Mouse (Mus musculus) MEL (cell line): ENCODE data around the gene Mylk3. TPM values are rescaled to one million over a fixed set of nuclear protein-coding genes. Genes with fewer than 3 reads are reported as not detected.

Experiments used
- DNase-seq: peaks from one replicate; pipeline ENCODE4 v3.0.0; 2011; ENCODE audit warnings: low read depth, low spot score
- H3K27ac ChIP-seq: 2 replicates; pipeline ENCODE4 v1.5.1; 2012; ENCODE audit warnings: low read depth, mild to moderate bottlenecking, control low read depth, low read length, moderate library complexity; ENCODE audit not compliant: control insufficient read depth
- H3K27me3 ChIP-seq, 2 experiments: fragments of 150-350 bp in 1 of 2; sonication (generic) in 1 of 2; 2 replicates each; pipeline ENCODE4 v1.6.1; 2012; ENCODE audit warnings: low read length in 2 of 2, mild to moderate bottlenecking in 2 of 2, improper control_type of control experiment in 1 of 2, moderate library complexity in 1 of 2; ENCODE audit not compliant: insufficient read depth in 2 of 2, control insufficient read depth in 1 of 2
- H3K36me3 ChIP-seq, 2 experiments: 2 replicates each; pipeline ENCODE4 v1.6.1; 2012 to 2014; ENCODE audit warnings: low read length in 2 of 2, improper control_type of control experiment in 1 of 2, inconsistent platforms in 1 of 2, mild to moderate bottlenecking in 1 of 2; ENCODE audit not compliant: insufficient read depth in 2 of 2, control insufficient read depth in 1 of 2
- H3K4me1 ChIP-seq, 2 experiments: fragments of 150-350 bp in 1 of 2; sonication (generic) in 1 of 2; 2 replicates each; pipeline ENCODE4 v1.6.1; 2012; ENCODE audit warnings: low read length in 2 of 2, improper control_type of control experiment in 1 of 2, mild to moderate bottlenecking in 1 of 2; ENCODE audit not compliant: insufficient read depth in 2 of 2, control insufficient read depth in 1 of 2
- H3K4me3 ChIP-seq, 2 experiments: fragments of 150-350 bp in 1 of 2; sonication (generic) in 1 of 2; 2 replicates each; pipeline ENCODE4 v1.5.1; 2012; ENCODE audit warnings: low read depth in 2 of 2, low read length in 2 of 2, mild to moderate bottlenecking in 2 of 2, moderate library complexity in 2 of 2, control low read depth in 1 of 2, improper control_type of control experiment in 1 of 2; ENCODE audit not compliant: control insufficient read depth in 1 of 2, insufficient read depth in 1 of 2
- H3K79me2 ChIP-seq: 2 replicates; pipeline ENCODE4 v1.6.1; 2012; ENCODE audit warnings: mild to moderate bottlenecking, low read length, moderate library complexity; ENCODE audit not compliant: control insufficient read depth, poor library complexity, insufficient read depth
- H3K9ac ChIP-seq: 2 replicates; pipeline ENCODE4 v1.6.1; 2012; ENCODE audit warnings: low read depth, mild to moderate bottlenecking, control low read depth, low read length, moderate library complexity; ENCODE audit not compliant: control insufficient read depth, poor library complexity, severe bottlenecking
- H3K9me3 ChIP-seq: fragments of 150-350 bp; sonication (generic); replicated peaks from 2 replicates; pipeline ENCODE4 v1.6.1; 2012; ENCODE audit warnings: mild to moderate bottlenecking, low read length, improper control_type of control experiment, moderate library complexity; ENCODE audit not compliant: insufficient read depth
- BHLHE40 ChIP-seq: IDR thresholded peaks from 2 replicates; pipeline ENCODE4 v1.6.1; 2012; ENCODE audit warnings: low read depth, mild to moderate bottlenecking, inconsistent platforms, low read length, improper control_type of control experiment, borderline replicate concordance
- ELF1 ChIP-seq: IDR thresholded peaks from 2 replicates; pipeline ENCODE4 v1.6.1; 2014; ENCODE audit warnings: low read depth, mild to moderate bottlenecking, inconsistent platforms, low read length, improper control_type of control experiment, moderate library complexity
- GATA1 ChIP-seq: IDR thresholded peaks from 2 replicates; pipeline ENCODE4 v1.6.1; 2011; ENCODE audit warnings: low read depth, low read length, improper control_type of control experiment
- KAT2A ChIP-seq: conservative IDR thresholded peaks from 2 replicates; pipeline ENCODE4 v1.6.1; 2012; ENCODE audit warnings: low read depth, low read length, improper control_type of control experiment, inconsistent platforms
- NELFE ChIP-seq: IDR thresholded peaks from 2 replicates; pipeline ENCODE4 v1.6.1; 2011; ENCODE audit warnings: low read depth, low read length, improper control_type of control experiment
- POLR2A ChIP-seq, 2 experiments: IDR thresholded peaks; 2 replicates each; pipeline ENCODE4 v1.6.1; 2011 to 2012; ENCODE audit warnings: low read length in 2 of 2, mild to moderate bottlenecking in 2 of 2, control low read depth in 1 of 2, improper control_type of control experiment in 1 of 2, low read depth in 1 of 2, moderate library complexity in 1 of 2; ENCODE audit not compliant: control insufficient read depth in 1 of 2, insufficient read depth in 1 of 2, poor library complexity in 1 of 2
- RCOR1 ChIP-seq: IDR thresholded peaks from 2 replicates; pipeline ENCODE4 v1.6.1; 2012; ENCODE audit warnings: low read depth, mild to moderate bottlenecking, inconsistent platforms, low read length, improper control_type of control experiment
- SMC3 ChIP-seq: IDR thresholded peaks from 2 replicates; pipeline ENCODE4 v1.6.1; 2011; ENCODE audit warnings: low read depth, low read length, improper control_type of control experiment
- TAL1 ChIP-seq: IDR thresholded peaks from 2 replicates; pipeline ENCODE4 v1.6.1; 2012; ENCODE audit warnings: mild to moderate bottlenecking, inconsistent platforms, low read length, moderate library complexity, mixed read lengths
- TBP ChIP-seq: IDR thresholded peaks from 2 replicates; pipeline ENCODE4 v1.8.0; 2011; ENCODE audit warnings: low read depth, low read length, improper control_type of control experiment
- TCF12 ChIP-seq: IDR thresholded peaks from 2 replicates; pipeline ENCODE4 v1.6.1; 2014; ENCODE audit warnings: low read depth, mild to moderate bottlenecking, inconsistent platforms, low read length, improper control_type of control experiment, moderate library complexity
- UBTF ChIP-seq: IDR thresholded peaks from 2 replicates; pipeline ENCODE4 v1.6.1; 2012; ENCODE audit warnings: low read depth, mild to moderate bottlenecking, inconsistent platforms, low read length, improper control_type of control experiment, moderate library complexity, borderline replicate concordance; ENCODE audit not compliant: insufficient read depth
- ZKSCAN1 ChIP-seq: IDR thresholded peaks from 2 replicates; pipeline ENCODE4 v1.6.1; 2012; ENCODE audit warnings: low read depth, mild to moderate bottlenecking, inconsistent platforms, low read length, improper control_type of control experiment, moderate library complexity
- polyA plus RNA-seq, 2 experiments: library from polyadenylated mRNA; stranded (reverse) in 1 of 2; unstranded in 1 of 2; fragments of >175 nt in 1 of 2; fragments of >200 nt in 1 of 2; gene quantifications; 2 replicates each; pipeline versions ENCODE4 v1.2.1 to v1.2.4; 2012; ENCODE audit warnings: low replicate concordance in 2 of 2, low read depth in 1 of 2; ENCODE audit not compliant: insufficient read length in 2 of 2, insufficient read depth in 1 of 2, missing spikeins in 1 of 2
- total RNA-seq: library from RNA; depleted of rRNA; stranded (reverse); fragments of 300-350 nt; gene quantifications from 2 replicates; pipeline ENCODE4 v1.2.3, GENCODE M21; 2012

Gene Mylk3
- total and polyA plus RNA-seq, 3 experiments = 9.5 to 10.4 TPM; not detected in 1

DNA sequence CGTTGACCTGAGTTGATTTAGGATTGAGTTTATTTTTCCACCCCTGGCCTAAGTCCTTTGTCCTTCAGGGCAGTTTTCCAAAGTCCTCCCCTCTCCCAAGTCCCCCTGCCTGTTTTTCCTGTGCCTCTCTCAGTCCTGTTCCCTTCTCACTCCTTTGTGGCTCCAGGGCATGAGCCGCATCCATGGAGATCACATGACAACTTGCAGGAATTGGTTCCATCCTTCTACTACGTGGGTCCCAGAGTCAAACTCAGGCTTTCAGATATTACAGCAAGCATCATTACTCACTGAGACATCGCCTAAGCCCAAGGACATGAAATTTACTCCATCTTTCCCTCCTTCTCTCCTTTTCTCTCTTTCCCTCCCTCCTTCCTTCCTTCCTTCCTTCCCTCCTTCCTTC, 23.9 kb downstream of the Mylk3 start:
- no peaks in the 10 kb centered on the region for H3K9me3 ChIP-seq
- no peaks in the 10 kb centered on the region for H3K36me3 ChIP-seq
- no peak overlapping the region for H3K27ac ChIP-seq
- H3K9ac ChIP-seq = no peak overlapping the region
- TF ChIP-seq NELFE (no peak), ZKSCAN1 (no peak), ELF1 (no peak), BHLHE40 (no peak)
- H3K27me3 ChIP-seq = no peaks in the 10 kb centered on the region
- H3K79me2 ChIP-seq = no peaks in the 10 kb centered on the region
- no peak overlapping the region for H3K4me3 ChIP-seq
- no peaks in the 10 kb centered on the region for H3K4me1 ChIP-seq
- no peak for DNase-seq

DNA sequence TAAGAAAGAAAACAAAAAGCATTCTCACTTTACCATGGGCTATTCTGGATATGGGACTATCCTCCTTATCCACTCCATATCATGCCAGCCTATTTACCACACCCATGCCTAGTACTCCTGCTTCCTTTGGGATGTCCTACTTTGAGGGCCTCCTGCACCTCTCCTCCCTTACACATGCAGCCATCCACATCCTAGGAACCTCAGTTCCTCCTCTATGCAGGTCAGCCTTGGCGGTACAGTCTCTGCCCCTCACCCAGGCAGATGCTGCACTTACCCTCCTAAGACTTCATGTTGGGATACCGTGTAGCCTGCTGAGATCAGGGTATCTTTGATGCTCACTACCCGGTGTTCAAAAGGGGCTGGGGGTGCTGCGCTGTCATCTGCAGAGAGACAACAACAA, 32.9 kb downstream of the Mylk3 start:
- no peak for DNase-seq
- H3K9me3 ChIP-seq = no peaks in the 10 kb centered on the region
- no peak for TF ChIP-seq POLR2A (IDR thresholded peaks at IDR 0.05; ENCODE audit: control insufficient read depth in 1 of 2, insufficient read depth in 1 of 2, low read depth in 1 of 2, low read length in 2 of 2, poor library complexity in 1 of 2)
- TF ChIP-seq UBTF = no peak
- no peak for TF ChIP-seq RCOR1
- no peak for TF ChIP-seq TCF12
- TF ChIP-seq SMC3 = no peak
- no peaks in the 10 kb centered on the region for H3K27me3 ChIP-seq
- H3K4me3 ChIP-seq = no peak overlapping the region
- no peak overlapping the region for H3K9ac ChIP-seq
- no peak overlapping the region for H3K27ac ChIP-seq
- no peaks in the 10 kb centered on the region for H3K4me1 ChIP-seq
- H3K79me2 ChIP-seq = no peaks in the 10 kb centered on the region
- H3K36me3 ChIP-seq = no peaks in the 10 kb centered on the region

- no peaks in the 10 kb centered on the region for H3K79me2 ChIP-seq
- peaks cover 0 to 7% of the 10 kb centered on the region in 2 experiments; a peak in 2 of 4 replicates for H3K36me3 ChIP-seq
Observed at GRCm38 (mm10) chr8:85339871-85340573, 46.1 kb downstream of the Mylk3 start.

More at GRCm38 (mm10) chr8:85339871-85340573, 46.1 kb downstream of the Mylk3 start:
- DNase-seq = no peak
- no peak overlapping the region for H3K9ac ChIP-seq
- H3K27me3 ChIP-seq = no peaks in the 10 kb centered on the region
- H3K9me3 ChIP-seq = no peaks in the 10 kb centered on the region
- TF ChIP-seq RCOR1 = no peak
- TF ChIP-seq GATA1 = no peak
- TF ChIP-seq NELFE = no peak
- no peak for TF ChIP-seq TCF12
- no peak for TF ChIP-seq ZKSCAN1
- TF ChIP-seq TAL1 = no peak
- no peak for TF ChIP-seq KAT2A
- no peak for TF ChIP-seq TBP
- TF ChIP-seq ELF1 = no peak
- TF ChIP-seq, all 39 proteins: peak for 0
- Histone ChIP-seq H3K27ac (no peak overlapping the region), H3K4me1 (peaks cover 0 to 10% of the 10 kb centered on the region in 2 experiments; a peak in 2 of 4 replicates), H3K4me3 (no peak overlapping the region)
